Mouse (Mus musculus): Measurements from ENCODE around the gene Spag7.

Gene Spag7

DNA sequence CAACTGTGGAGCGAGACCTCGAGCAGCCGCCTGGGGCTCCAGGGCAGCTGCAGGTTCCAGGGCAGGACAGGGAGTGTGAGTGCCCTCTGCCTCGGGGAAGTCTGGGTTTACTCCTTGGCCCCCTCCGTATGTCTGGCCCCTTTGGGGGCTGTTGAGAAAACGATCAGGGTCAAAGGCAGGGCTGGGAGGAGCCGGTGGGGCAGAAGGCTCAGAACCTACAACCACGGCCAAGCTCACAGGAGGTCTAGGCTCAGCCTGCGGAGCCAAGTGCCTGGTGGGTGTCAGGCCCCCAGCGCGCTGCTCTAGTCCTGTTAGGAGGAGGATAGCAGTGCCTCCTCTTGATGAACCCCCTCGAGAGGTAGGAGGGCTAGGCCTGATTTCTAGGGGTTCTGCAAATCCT, 12.0 kb upstream of the Spag7 start:
- no peak for DNase-seq (ENCODE audit: low read depth)

DNA sequence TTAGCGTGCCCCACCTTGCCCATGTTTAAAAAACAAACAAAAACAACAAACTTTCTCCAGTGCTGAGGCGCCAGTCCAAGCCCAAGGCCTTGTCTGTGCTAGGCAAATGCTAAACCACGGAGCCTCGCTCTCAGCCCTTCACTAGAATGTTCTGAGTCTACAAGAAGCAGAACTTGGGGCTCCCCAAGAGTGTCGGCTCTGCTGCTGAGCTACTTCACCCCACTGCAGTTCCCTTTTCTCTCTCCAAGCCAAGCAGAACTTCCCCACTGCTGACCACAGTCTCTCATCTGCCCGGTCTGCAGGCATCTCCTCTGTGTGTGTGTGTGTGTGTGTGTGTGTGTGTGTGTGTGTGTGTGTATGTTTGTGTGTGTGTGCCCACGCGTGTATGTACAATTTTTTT, 10.7 kb upstream of the Spag7 start:
- no peak for DNase-seq (ENCODE audit: low read depth)

DNA sequence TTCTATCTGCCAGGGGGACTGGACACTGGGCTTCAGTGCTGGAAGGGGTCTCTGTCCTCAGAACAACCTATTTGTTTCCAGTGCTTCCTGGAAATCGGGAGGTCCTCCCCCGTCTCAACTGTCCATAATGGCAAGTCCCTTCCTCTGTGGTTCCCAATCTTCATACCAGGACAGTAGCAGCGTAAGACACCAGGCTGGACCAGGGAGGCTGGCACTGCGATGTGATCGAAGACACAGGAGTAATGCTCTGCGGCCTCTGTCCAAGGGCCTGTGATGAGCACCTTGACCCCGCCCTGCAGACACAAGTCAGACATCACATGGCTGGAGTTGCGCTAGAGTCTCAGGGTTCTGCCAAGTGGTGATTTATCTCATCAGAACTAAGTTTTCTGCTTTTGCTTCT, 10.1 kb upstream of the Spag7 start:
- DNase-seq (ENCODE audit: low read depth): no peak

DNA sequence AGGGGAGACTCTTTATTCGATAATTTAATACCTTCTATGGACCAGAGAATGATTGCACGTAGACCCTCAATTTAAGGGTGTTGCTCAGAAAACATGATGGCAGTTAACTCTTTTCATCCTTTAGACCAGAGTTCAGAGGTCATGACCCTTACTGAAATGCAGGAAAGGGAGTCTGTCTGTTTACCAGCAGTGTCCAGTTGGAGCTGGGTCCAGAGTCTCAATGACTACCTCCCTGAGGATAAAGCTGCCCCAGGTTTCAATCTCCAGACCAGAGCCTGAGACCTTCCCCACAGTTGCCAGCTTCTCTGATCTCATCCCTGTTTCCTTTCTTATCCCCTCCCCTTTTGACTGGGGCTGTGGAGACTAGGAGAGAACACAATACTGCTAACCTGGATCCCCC, 9.4 kb upstream of the Spag7 start:
- DNase-seq (ENCODE audit: low read depth): no peak

DNA sequence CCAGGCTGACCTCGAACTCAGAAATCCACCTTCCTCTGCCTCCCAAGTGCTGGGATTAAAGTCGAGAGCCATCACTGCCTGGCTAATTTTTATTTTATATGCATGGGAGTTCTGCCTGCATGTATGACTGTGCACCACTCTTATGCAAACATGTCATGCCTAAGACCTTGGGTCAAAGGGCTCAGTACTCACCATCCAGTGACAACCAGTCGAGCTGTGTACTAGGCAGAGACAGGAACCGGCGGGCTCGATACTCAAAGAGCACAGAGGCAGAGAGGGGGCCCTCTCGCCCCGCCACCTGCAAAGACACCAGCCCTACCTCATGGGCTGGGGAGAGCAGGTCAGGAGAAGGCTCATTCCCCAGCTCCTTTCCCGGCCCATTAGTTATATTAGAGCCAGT, 8.9 kb upstream of the Spag7 start:
- no peak for DNase-seq (ENCODE audit: low read depth)

DNA sequence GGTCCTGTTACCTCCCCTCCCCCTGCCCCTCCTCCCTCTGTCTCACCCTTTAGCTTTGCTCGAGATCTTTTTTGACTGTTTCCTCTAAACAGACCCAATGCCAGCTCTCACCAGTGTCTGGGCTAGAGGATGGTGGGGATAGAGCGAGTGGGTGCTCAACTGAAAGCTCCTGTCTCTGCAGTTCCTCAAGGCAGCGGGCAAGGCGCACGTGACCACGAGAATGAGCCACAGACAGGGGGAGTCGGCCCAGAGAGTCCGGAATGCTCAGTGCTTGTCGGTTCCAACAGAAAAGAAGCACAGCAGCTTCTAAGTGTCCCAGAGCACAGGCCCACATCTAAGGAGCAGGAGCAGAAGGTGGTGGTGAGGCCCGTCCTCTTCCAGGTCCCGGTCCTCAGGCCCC, 5.3 kb upstream of the Spag7 start:
- no peak for DNase-seq (ENCODE audit: low read depth)

DNA sequence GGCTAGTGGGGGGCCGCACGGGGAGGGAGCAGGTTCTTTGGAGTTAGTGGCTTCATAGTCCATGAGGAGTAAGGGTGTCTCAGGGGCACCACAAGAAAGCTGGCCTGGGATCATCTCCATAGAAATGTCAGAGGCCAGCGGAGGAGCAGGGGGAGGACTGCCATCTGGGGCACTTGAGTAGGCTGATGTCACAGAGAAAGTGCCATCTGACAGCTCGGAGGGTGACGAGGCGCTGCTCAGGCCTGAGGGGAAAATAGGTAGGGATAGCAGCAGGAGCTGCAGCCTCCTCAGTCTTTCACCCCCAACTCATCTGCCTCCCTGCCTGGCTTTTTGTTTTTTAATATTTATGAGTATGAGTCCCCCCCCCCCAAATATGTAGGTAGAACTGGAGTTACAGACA, 4.8 kb upstream of the Spag7 start:
- DNase-seq (ENCODE audit: low read depth): no peak

DNA sequence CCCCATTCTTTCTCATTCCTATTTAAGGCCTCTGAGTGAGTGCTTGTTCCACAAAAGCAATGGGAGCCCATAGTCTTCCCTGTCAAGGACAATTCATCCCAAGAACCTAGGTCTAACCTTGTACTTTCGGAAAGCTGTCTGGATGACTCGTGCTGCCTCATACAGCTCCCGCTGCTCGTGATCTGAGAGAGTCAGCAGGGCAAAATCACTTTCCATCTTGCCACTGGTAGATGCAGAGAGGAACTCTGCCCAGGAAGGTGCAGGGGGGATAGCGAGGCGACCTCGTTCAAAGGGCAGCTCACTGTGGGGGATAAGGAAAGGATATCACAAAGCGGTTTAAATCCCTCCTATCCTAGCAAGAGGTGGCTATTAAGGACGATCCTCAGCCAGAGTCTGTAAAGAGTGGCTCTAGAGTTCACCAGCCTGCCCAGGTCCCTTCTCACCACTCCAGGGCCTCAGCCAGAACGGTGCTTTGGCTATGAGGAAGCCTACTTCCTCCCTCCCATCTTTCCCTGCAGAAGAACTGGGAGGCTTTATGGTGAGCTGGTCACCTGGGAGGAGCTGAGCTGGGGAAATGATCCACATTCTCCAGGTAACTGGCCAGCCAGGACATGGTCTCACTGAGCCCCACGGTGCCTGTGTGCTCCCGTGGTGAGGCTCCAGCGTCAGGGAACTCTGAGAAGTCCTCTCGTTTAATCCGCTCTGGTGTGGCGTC, 2.3 kb upstream of the Spag7 start:
- no peak for DNase-seq (ENCODE audit: low read depth)

DNA sequence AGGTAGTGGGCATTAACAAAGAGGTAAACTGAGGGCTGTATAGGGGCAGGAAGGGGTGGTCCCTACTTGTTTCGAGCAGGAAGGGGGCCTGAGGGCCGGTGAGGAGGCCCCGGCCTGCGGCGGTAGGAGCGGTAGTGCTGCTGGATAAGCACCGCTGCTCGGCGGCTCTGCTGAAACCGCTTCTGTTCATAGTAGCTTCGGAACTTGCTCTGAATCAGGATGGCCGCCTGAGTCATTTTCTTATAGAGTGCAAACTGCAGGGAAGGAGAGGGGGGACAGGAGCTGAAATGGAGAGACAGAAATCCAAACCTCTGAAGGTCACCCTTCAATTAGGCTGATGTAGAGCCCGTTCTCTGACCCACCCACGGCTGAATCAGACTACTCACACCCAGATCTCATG, 1.3 kb upstream of the Spag7 start:
- no peak for DNase-seq (ENCODE audit: low read depth)

DNA sequence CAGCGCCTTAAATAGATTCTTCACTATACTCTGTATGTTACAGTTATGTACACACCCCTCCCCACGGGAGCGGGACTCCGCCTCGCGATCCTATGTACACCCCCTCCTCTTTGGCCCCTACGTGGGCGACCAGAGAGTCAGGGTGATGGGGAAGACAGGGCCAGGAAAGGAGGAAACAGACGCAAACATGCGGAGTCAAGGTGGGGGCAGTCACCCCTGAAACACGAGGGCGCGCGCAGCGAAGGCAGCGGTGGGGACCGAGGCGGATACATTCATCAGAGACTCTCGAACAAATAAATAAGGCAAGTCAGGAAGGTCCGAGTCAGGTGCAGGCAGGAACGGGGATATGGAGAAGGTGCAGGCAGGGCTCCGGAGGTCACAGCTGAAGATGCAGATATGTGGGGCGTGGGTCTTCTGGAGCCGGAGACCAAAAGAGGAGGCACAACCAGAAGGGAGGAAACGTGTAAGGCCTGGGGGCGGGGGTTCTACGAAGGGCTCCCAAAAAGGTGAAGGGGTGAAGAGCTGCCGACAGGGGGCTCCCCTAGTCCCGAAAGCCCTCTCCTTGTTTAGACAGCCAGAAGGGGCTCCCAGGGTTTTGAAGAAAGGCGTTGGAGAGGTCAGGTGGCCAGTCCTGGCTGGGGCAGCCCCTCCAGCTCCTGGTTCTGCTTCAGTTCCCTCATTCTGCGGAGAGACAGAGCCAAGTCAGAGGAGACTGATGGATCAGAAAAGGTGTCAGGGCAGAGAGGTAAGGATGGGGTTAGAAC, 548 bp upstream of the Spag7 start:
- peak; percentile 92 for DNase-seq (ENCODE audit: low read depth)

DNA sequence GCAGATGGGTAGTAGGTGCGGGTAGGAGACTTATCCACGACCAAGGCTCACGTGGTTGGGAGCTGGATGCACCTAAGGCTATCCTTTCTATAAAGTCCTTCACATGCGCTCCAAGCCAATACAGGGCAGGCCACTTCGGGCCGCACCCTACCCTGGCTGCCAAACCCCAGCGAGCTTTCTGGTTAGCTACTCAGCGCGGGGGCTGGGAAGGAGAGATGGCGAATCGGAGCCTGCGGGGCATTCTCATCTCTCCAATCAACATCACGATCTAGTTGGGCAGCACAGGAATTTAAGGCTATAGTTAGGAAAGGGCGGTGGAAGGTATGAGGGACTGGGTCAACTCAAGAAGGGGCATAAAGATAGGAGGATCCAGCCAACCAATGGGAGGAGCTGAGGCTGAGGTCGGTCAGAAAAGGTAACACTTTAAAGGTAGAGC, 863 bp downstream of the Spag7 start:
- no peak for DNase-seq (ENCODE audit: low read depth)

DNA sequence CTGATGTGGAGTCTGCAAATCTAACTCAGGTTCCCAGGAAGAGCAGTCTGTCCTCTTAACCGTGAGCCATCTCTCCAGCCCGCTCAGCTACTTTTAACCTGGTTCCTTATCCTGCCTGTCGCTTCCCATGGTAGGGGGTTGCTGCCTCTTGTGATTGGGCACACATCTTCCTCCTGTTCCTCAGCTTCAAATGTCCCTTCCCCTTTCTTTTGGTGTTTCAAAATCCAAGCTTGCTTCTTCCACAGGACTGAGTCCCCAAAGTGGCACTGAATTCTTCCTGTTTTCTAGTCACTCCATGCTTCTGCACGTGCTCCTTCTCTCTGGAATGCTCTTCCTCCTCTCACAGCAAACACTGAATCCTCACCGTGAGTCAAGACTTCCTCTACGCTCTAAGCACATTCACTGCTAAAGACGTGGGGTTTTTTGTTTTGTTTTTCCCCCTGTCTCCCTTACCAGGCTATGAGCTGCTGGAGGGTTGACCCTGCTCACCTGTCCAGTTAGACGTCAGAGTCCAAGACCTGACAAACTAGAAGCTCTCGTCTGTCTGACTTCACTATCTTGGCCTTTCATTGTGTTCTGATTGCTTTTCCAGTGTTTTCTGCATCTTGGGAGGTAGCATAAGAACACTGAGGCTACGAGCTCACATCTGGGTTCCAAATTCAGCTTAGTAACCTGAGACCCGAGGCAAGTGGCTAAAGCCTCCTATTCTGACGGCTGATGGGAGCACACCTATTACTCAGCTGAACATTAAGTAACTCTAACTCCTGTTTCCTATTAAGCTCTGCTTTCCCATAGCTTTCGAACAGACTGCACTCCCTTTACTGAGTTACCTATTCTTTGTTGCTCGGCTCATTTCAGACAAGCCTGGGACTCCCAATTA, 1.7 kb downstream of the Spag7 start:
- DNase-seq (ENCODE audit: low read depth): peak; percentile 24

DNA sequence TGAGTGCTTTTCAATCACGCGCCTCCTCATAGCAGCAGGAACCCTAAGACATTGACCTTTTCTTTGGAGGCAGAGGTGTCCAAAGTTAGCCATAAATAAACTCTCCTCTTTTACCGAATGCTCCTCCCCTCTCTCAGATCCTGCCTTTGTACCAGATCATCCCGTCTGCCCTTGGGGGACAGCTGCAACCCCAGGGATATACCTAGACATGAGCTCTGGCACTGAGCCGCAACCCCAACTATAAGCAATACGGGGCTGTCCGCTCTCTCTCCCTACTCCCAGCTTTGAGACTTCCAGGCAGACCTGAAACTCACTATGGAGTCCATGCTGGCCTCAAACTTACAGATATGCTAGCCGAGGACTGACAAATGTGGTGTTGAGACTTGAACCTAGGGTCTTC, 2.5 kb downstream of the Spag7 start:
- no peak for DNase-seq (ENCODE audit: low read depth)

DNA sequence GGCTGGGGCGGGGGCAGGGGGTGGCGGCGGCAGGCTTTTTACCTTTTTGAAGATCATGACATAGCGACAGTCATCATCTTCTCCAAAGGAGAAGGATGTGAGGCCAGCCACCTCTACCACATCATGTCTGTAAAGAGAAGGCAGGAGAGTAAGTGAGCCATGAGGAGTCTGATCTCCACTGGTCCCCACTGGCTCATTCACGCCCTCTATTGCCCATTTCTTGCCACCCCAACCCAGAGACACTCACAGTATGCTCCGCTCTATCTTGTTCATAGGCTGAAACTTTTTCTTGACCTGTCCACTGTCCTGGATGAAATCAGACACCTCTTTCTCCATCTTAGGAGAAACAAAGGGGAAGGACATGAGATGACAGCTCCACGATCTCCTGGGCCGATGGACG, 4.5 kb downstream of the Spag7 start:
- DNase-seq (ENCODE audit: low read depth): peak; percentile 27

DNA sequence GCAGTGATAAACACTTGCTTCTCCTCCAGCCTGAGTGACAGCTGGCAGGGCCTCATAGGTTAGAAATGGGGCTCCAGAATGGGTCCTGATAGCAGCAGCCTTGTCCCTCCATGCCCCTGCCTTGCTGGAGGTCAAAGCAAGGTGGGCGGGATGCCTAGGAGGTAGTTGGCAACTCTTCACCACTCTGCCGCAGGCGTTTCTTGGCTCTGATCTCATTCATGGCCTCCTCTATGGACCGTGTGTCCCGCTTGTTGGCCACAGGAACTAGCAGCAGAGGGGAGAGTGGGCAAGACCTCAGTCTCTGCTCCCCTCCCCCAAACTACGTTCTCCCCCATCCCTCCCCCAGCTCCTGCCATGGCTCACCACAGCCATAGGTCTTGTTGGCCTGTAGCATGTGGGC, 5.3 kb downstream of the Spag7 start:
- no peak for DNase-seq (ENCODE audit: low read depth)

DNA sequence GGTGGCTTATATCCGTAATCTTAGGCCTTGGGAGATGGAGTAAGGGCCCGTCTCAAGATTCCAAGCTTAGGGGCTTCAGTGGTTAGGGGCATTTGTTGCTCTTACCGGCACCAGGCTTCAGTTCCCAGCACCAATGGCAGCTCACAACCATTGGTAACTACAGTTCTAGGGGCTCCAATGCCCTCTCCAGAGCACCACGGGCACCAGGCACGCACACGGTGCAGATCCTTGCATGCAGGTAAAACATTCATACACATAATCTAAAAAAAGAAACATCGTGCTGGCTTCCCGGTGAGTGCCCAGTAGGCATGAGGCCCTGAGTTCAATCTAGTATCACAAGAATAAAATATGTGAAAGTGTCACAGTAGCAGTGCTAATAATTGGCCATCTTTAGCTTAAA, 6.1 kb downstream of the Spag7 start:
- DNase-seq (ENCODE audit: low read depth): no peak

DNA sequence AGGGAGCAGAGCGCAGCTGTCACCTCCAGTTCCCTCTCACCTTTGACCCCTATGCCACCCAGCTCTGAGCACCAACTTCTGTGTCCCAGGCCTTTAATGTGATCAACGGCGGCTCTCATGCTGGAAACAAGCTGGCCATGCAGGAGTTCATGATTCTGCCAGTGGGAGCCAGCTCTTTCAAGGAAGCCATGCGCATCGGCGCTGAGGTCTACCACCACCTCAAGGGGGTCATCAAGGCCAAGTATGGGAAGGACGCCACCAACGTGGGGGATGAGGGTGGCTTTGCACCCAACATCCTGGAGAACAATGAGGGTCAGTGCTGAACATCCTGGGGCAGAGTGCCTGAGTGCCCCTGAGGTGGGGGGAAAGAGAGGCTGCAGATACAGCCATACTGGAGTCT, 8.6 kb downstream of the Spag7 start:
- DNase-seq (ENCODE audit: low read depth): no peak

DNA sequence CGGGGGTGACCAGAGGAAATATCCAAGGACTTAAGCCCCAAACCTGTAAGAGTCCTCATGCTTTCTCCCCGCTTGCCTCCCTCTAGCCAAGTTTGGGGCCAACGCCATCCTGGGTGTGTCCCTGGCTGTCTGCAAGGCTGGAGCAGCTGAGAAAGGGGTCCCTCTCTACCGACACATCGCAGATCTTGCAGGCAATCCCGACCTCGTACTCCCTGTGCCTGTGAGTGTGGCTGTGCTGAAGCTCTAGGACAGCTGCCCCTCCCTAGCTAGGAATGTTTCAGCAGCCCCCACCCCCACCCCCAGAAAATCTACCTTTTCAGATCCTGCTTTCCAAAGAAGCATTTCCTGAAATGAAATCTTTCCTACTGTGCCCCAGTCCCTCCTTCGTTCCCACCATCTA, 10.3 kb downstream of the Spag7 start:
- DNase-seq (ENCODE audit: low read depth): no peak

DNA sequence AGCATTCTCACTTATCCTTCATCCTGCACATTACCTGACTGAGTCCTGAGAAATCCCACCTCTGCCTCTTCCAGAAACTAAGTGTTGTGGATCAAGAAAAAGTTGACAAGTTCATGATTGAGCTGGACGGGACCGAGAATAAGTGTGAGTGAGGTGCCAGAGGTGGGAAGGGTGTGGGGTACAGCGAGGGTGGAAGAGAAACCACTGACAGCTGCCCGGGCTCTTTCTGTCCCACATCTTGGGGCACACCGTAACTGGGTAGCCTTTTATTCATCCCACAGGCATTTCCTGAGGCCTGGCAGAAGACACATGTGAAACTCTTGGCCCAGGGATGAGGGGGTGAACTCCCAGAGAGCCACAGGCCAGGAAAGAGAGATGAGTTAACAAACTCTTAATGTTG, 10.7 kb downstream of the Spag7 start:
- DNase-seq (ENCODE audit: low read depth): no peak

DNA sequence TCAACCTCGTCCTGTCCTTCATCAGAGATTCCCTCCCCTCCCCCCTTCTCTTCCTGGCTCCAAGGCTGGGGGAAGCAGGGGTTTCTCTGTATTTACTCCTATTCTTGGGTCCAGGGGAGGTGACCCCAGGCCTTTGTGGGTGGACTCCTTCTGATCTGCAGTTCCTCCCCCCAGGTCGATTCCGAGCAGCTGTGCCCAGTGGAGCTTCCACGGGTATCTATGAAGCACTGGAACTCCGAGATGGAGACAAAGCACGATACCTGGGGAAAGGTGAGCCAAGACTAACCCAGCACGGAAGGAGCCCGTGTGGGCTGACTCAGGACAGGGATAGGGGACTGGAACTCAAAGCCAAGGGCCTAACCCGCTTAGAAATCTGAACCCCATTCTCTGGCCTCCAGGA, 11.2 kb downstream of the Spag7 start:
- DNase-seq (ENCODE audit: low read depth): no peak

DNA sequence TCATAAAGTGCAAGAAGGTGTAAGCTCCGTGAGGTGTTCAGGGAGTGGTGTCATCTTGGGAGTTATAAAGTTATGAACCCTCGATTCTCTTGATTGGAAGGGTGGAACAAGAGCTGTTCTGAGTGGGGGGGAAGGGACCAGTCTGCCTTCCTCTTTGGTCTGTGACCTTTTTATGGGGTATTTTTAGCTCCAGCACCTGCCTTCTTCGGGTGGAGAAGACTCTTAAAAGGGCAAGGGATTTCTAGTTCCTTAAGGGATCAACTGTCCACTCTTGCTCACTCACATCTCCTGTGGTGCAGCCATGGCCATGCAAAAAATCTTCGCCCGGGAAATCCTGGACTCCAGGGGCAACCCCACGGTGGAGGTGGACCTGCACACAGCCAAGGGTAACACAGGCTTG, 11.6 kb downstream of the Spag7 start:
- DNase-seq (ENCODE audit: low read depth): no peak

DNA sequence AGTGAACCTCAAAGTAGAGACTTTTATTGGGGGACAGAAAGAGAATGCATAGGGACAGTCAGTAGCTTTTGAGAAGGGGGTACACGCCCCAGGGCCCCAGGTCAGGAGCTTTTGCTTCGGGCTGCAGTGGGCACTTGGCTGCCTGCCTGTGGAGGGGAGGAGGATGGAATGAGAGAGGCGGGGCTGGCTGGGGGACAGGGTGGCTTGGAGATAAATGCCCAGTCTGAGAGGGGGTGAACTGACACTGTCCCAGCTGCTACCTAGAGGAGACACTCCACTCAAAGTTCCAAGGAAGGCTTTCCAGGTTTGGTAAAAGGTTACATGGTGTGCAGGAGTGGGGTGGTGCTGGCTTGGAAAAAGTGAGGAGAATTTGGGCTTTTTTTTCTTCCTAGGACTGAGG, 12.3 kb downstream of the Spag7 start, which contains the start of gene Eno3:
TSS of gene Eno3 (plus strand) at position 239 of the 400 bp plus-strand sequence.
- no peak for DNase-seq (ENCODE audit: low read depth)

DNA sequence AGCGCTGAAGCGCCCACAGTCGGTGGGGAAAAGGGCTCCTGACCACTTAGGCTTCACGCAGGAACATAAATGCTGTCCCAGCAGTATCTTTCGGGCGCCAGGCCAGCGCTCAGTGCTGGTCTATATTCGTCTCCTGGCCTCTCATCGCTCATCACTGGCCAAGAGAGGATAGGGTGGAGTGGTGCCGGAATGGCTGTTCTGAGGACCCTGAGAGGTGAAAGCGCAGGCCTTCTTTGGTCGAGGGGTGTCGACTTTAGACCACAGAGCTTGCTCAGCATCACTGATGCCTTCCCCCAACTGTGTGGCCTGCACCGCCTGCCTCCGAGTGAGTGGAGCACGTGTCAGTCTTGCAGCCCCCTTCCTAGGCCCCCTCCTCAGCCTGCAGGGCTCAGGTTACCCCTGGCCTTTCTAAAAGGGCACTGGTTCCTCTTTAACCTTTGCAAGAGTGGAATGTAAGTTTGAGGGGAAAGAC, 12.7 kb downstream of the Spag7 start:
- peak; percentile 37 for DNase-seq (ENCODE audit: low read depth)
